Mouse (Mus musculus) liver, postnatal 0 days (tissue): ENCODE measurements around the gene Serf2. TPM values are rescaled to one million over a fixed set of nuclear protein-coding genes. Genes with fewer than 3 reads are reported as not detected.

ENCODE experiments used
- ATAC-seq: fragments of 200-750 bp; cut with Nextera tagmentation; 2 replicates; pipeline ENCODE4 v1.8.0; 2017; ENCODE audit warnings: mild to moderate bottlenecking, moderate library complexity
- DNase-seq: peaks from one replicate; pipeline ENCODE4 v3.0.0-alpha.2; 2016
- H3K27ac ChIP-seq: fragments of 300-500 bp; sonication (generic); 2 replicates; pipeline ENCODE4 v1.5.1; 2014; ENCODE audit warnings: antibody characterized with exemption, moderate library complexity, mild to moderate bottlenecking, low read depth
- H3K27me3 ChIP-seq: fragments of 300-500 bp; sonication (generic); 2 replicates; pipeline ENCODE4 v1.6.1; 2014; ENCODE audit warnings: low read length, control low read depth, mixed read lengths; ENCODE audit not compliant: insufficient read depth
- H3K36me3 ChIP-seq: fragments of 300-500 bp; sonication (generic); replicated peaks from 2 replicates; pipeline ENCODE4 v1.6.1; 2014; ENCODE audit warnings: mild to moderate bottlenecking, control low read depth, low read length, moderate library complexity, mixed read lengths; ENCODE audit not compliant: insufficient read depth
- H3K4me1 ChIP-seq: fragments of 300-500 bp; sonication (generic); 2 replicates; pipeline ENCODE4 v1.6.1; 2014; ENCODE audit warnings: antibody characterized with exemption, mild to moderate bottlenecking, control low read depth; ENCODE audit not compliant: insufficient read depth
- H3K4me2 ChIP-seq: fragments of 300-500 bp; sonication (generic); 2 replicates; pipeline ENCODE4 v1.6.1; 2014; ENCODE audit warnings: low read depth, mild to moderate bottlenecking, low read length, moderate library complexity, mixed read lengths
- H3K4me3 ChIP-seq: fragments of 300-500 bp; sonication (generic); 2 replicates; pipeline ENCODE4 v1.5.1; 2014; ENCODE audit warnings: low read depth, low read length
- H3K9ac ChIP-seq: fragments of 300-500 bp; sonication (generic); replicated peaks from 2 replicates; pipeline ENCODE4 v1.6.1; 2014; ENCODE audit warnings: mild to moderate bottlenecking, moderate library complexity
- H3K9me3 ChIP-seq: fragments of 300-500 bp; sonication (generic); 2 replicates; pipeline ENCODE4 v1.6.1; 2016; ENCODE audit warnings: mild to moderate bottlenecking, control low read depth, low read length, mixed read lengths
- CTCF ChIP-seq: sonication (generic); IDR thresholded peaks from 2 replicates; pipeline ENCODE4 v1.5.1; 2016; ENCODE audit warnings: antibody characterized with exemption, low read depth
- EP300 ChIP-seq: IDR thresholded peaks from 2 replicates; pipeline ENCODE4 v1.6.1; 2016; ENCODE audit warnings: antibody characterized with exemption, low read depth, mild to moderate bottlenecking
- WGBS: fragments of 180-500 bp; shearing (Covaris S2); extraction: QIAGEN DNeasy Blood & Tissue Kit; methylation state at CpG from one replicate; pipeline ENCODE4 v1.1.7; 2014; ENCODE audit not compliant: insufficient replicate concordance; 5-methylcytosine and 5-hydroxymethylcytosine counted together
- polyA plus RNA-seq: library from polyadenylated mRNA; unstranded; fragments of >200 nt; fragmentation: Nextera tagmentation; extraction: Ambion mirVana; gene quantifications from 2 replicates; pipeline ENCODE4 v1.2.1, GENCODE M21; 2015

Serf2 gene
- 264 and 266 TPM in 2 replicates for polyA plus RNA-seq

- H3K4me2 ChIP-seq, result peak within 1 kb of the TSS; percentile 95
- DNase-seq (peak; percentile 100), ATAC-seq (peak; percentile 98)
- H3K9me3 ChIP-seq, result no peaks in the 10 kb centered on the region
- peak within 1 kb of the TSS; percentile 99 for H3K4me3 ChIP-seq
- H3K27ac ChIP-seq, result peak within 1 kb of the TSS; percentile 97
- no peaks in the 10 kb centered on the region for H3K27me3 ChIP-seq
- H3K9ac ChIP-seq, result peak within 1 kb of the TSS; percentile 100
- WGBS, result 3% methylated on average over 62 of the region's 74 CpGs
- TF ChIP-seq EP300 (no peak), CTCF (no peak)
- peaks cover 23% of the 10 kb centered on the region for H3K4me1 ChIP-seq
- H3K36me3 ChIP-seq, result peaks cover 22% of the 10 kb centered on the region
Measured at GRCm38 (mm10) chr2:121448739-121449535, at the start of gene Serf2. Gene Serf2 (plus strand): TSS chr2:121449195.

- no peak for TF ChIP-seq EP300
- no peak for TF ChIP-seq CTCF
- no peak for ATAC-seq
- H3K4me3 ChIP-seq, result no peak overlapping the region
- H3K9me3 ChIP-seq, result no peaks in the 10 kb centered on the region
- no peak for DNase-seq
- no peaks in the 10 kb centered on the region for H3K4me1 ChIP-seq
- H3K27ac ChIP-seq, result no peak overlapping the region
- H3K9ac ChIP-seq, result no peak overlapping the region
- no peak overlapping the region for H3K4me2 ChIP-seq
- H3K27me3 ChIP-seq, result no peaks in the 10 kb centered on the region
- H3K36me3 ChIP-seq, result no peaks in the 10 kb centered on the region
Measured at GRCm38 (mm10) chr2:121403296-121403695, 45.7 kb upstream of the Serf2 start.

- Histone ChIP-seq H3K9ac (no peak overlapping the region), H3K36me3 (no peaks in the 10 kb centered on the region), H3K4me3 (no peak overlapping the region), H3K27ac (no peak overlapping the region), H3K27me3 (no peaks in the 10 kb centered on the region), H3K9me3 (no peaks in the 10 kb centered on the region), H3K4me1 (peaks cover 6% of the 10 kb centered on the region), H3K4me2 (no peak overlapping the region)
- peak; percentile 77 for TF ChIP-seq CTCF
- no peak for TF ChIP-seq EP300
- DNase-seq, result peak; percentile 76
- ATAC-seq, result peak; percentile 56
- 28% methylated on average over 4 of the region's 4 CpGs for WGBS
Measured at GRCm38 (mm10) chr2:121408160-121408559, 40.8 kb upstream of the Serf2 start.

GRCm38 (mm10) chr2:121412843-121413386 is 36.1 kb upstream of the Serf2 start:
- peak overlapping the region; percentile 90 for H3K9ac ChIP-seq
- peak overlapping the region; percentile 90 for H3K4me2 ChIP-seq
- WGBS, result 4% methylated on average over 4 of the region's 4 CpGs
- peak overlapping the region; percentile 95 for H3K27ac ChIP-seq
- ATAC-seq, result no peak; the same call in 1 of the 2 replicates
- H3K4me3 ChIP-seq, result peak overlapping the region; percentile 83
- peaks cover 4% of the 10 kb centered on the region; the same call in 1 of the 2 replicates for H3K36me3 ChIP-seq
- no peak for TF ChIP-seq CTCF
- peaks cover 31% of the 10 kb centered on the region for H3K4me1 ChIP-seq
- no peaks in the 10 kb centered on the region for H3K27me3 ChIP-seq
- no peaks in the 10 kb centered on the region for H3K9me3 ChIP-seq
- DNase-seq, result no peak

GRCm38 (mm10) chr2:121413387-121414042 is 35.5 kb upstream of the Serf2 start, which contains the start of the genes Pdia3 and Catsper2:
Gene Pdia3 (plus strand): TSS chr2:121413775.
Gene Catsper2 (minus strand): TSS chr2:121413792.
- peak; percentile 98 for ATAC-seq
- H3K4me1 ChIP-seq, result peaks cover 31% of the 10 kb centered on the region
- H3K27ac ChIP-seq, result peak within 1 kb of the TSS; percentile 95
- WGBS, result under 1% methylated on average over 59 of the region's 68 CpGs
- H3K4me3 ChIP-seq, result peak within 1 kb of the TSS; percentile 83
- H3K36me3 ChIP-seq, result peaks cover 6% of the 10 kb centered on the region; the same call in 1 of the 2 replicates
- peak; percentile 96 for DNase-seq
- H3K9me3 ChIP-seq, result no peaks in the 10 kb centered on the region
- H3K9ac ChIP-seq, result peak within 1 kb of the TSS; percentile 90
- H3K27me3 ChIP-seq, result no peaks in the 10 kb centered on the region
- no peak for TF ChIP-seq EP300
- peak; percentile 54 for TF ChIP-seq CTCF
- peak within 1 kb of the TSS; percentile 90 for H3K4me2 ChIP-seq

- DNase-seq, result no peak
- H3K9me3 ChIP-seq, result no peaks in the 10 kb centered on the region
- H3K27me3 ChIP-seq, result no peaks in the 10 kb centered on the region
- peak overlapping the region; percentile 90 for H3K4me2 ChIP-seq
- WGBS, result under 1% methylated on average over 30 of the region's 32 CpGs
- ATAC-seq, result peak; percentile 47
- TF ChIP-seq CTCF (0 out of 2 replicates have a peak, but pooled peaks have one; percentile 1), EP300 (no peak)
- peaks cover 6% of the 10 kb centered on the region; the same call in 1 of the 2 replicates for H3K36me3 ChIP-seq
- H3K27ac ChIP-seq, result peak overlapping the region; percentile 95
- H3K9ac ChIP-seq, result peak overlapping the region; percentile 90
- H3K4me1 ChIP-seq, result peaks cover 31% of the 10 kb centered on the region
- H3K4me3 ChIP-seq, result peak overlapping the region; percentile 83
Measured at GRCm38 (mm10) chr2:121414139-121414685, 34.8 kb upstream of the Serf2 start.
